11 mouse cellular contexts compared by ENCODE assay signal in the genomic region with DNA sequence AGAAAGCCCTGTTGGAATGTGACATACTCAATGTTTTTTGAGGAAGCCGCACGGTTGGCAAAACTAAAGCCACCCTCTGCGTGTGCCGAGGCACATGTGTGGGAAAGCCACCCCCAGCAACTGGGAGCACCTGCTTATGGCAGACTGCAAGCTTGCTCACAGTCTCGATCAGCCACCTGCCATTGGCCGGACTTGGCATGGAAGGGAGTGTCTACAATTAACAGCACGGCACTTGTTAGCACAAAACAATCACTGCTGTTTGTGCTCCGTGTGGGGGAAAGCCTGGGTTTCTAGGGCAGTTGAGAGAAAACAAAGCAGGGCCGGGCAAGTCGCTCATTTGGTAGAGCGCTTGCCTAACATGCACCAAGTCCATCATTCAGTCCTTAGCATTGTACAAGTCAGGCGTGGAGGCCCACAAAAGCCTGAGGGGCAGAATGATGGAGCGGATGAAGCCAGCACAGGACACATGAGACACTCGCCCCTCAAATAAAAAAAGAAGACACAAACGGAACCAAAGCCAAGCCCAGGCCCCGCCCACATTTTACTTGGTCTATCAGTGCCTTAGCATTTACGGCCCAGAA.
A peak's percentile ranks its signal among the peaks of the same experiment; 100 is the strongest.
DNase-seq lines count a peak whose midpoint lies in the region; ATAC-seq and TF ChIP-seq lines count a peak whose summit lies in the region.
"Had no signal": no experiment of that assay in that cellular context is flagged by ENCODE, and none has a peak within 500 bp of the region (broad histone marks: within the 10 kb centered on the region; RNA-seq: fewer than 3 reads in every experiment).

No protein-coding gene starts in this region.

- H3K27ac ChIP-seq in hindbrain, embryonic 13.5 days, result peak overlapping the region; percentile 40; the same call in 1 of the 2 replicates
- H3K27ac ChIP-seq in lung, postnatal 0 days (ENCODE audit: low read length), result no peak overlapping the region

- no peaks in the 10 kb centered on the region for H3K9me3 ChIP-seq in hindbrain, embryonic 13.5 days
- H3K9me3 ChIP-seq in lung, postnatal 0 days (ENCODE audit: low read length), result no peaks in the 10 kb centered on the region

- intact Hi-C loops in left cerebral cortex, postnatal 14 days (cut with DNase I), result no loop called here

- H3K4me3 ChIP-seq in hindbrain, embryonic 13.5 days, result no peak overlapping the region
- no peak overlapping the region for H3K4me3 ChIP-seq in lung, postnatal 0 days (ENCODE audit: low read depth, low read length)

- no peak for TF ChIP-seq CTCF in lung, postnatal 0 days (IDR thresholded peaks at IDR 0.05)

- H3K9ac ChIP-seq in hindbrain, embryonic 13.5 days, result no peak overlapping the region
- H3K9ac ChIP-seq in lung, postnatal 0 days (replicated peaks; ENCODE audit: low read depth), result no peak overlapping the region

- TF ChIP-seq EP300 in lung, postnatal 0 days (IDR thresholded peaks at IDR 0.05), result no peak

- no peak overlapping the region for H3K4me2 ChIP-seq in hindbrain, embryonic 13.5 days
- H3K4me2 ChIP-seq in lung, postnatal 0 days (replicated peaks; ENCODE audit: low read depth, low read length), result no peak overlapping the region
- H3K4me2 ChIP-seq: liver, embryonic 11.5 days had no signal

- WGBS in hindbrain, embryonic 13.5 days, result 49% methylated on average over 17 of the region's 17 CpGs
- WGBS in lung, postnatal 0 days, result 87% methylated on average over 17 of the region's 17 CpGs

- peak; percentile 63 for ATAC-seq in hindbrain, embryonic 13.5 days (ENCODE audit: low FRiP score)
- ATAC-seq in lung, postnatal 0 days, result no peak

- peak; percentile 36 to 38 for DNase-seq in cerebellum, postnatal 14 days
- DNase-seq in cerebellum, adult 8-10 months, result no peak
- DNase-seq in Muller cell, postnatal 12 days (ENCODE audit: inconsistent ontology term), result peak; percentile 74
- peak; percentile 6 to 37 for DNase-seq in left cerebral cortex, postnatal 14 days (ENCODE audit: low spot score in 2 of 2)
- no peak for DNase-seq in lung, postnatal 0 days (ENCODE audit: low spot score)
- DNase-seq in spleen, postnatal 14 days (ENCODE audit: low spot score in 2 of 2), result no peak
- no peak for DNase-seq in urinary bladder, postnatal 36 days (ENCODE audit: low spot score in 2 of 2)
- DNase-seq: B cell, adult 2 months; kidney, adult 2 months had no signal

- H3K36me3 ChIP-seq in hindbrain, embryonic 13.5 days, result no peaks in the 10 kb centered on the region
- H3K36me3 ChIP-seq in lung, postnatal 0 days (ENCODE audit: insufficient read depth, low read length), result no peaks in the 10 kb centered on the region

- no peaks in the 10 kb centered on the region for H3K27me3 ChIP-seq in hindbrain, embryonic 13.5 days
- no peaks in the 10 kb centered on the region for H3K27me3 ChIP-seq in lung, postnatal 0 days (replicated peaks; ENCODE audit: insufficient read depth, low read length)

- peaks cover 21% of the 10 kb centered on the region for H3K4me1 ChIP-seq in hindbrain, embryonic 13.5 days (replicated peaks)
- H3K4me1 ChIP-seq in lung, postnatal 0 days (ENCODE audit: insufficient read depth, low read depth, low read length), result no peaks in the 10 kb centered on the region; the same call in 1 of the 2 replicates

Comparison
In these comparisons a context has a peak if more than half of its experiments do, and no peak if none do; other contexts are left out.
1. DNase-seq: peak in cerebellum, postnatal 14 days (2 of 2), Muller cell, postnatal 12 days (single experiment) and left cerebral cortex, postnatal 14 days (2 of 2); none in cerebellum, adult 8-10 months (single experiment), lung, postnatal 0 days (single experiment), spleen, postnatal 14 days (0 of 2) and urinary bladder, postnatal 36 days (0 of 2).